18 mouse cellular contexts compared by ENCODE assay signal in the genomic region with DNA sequence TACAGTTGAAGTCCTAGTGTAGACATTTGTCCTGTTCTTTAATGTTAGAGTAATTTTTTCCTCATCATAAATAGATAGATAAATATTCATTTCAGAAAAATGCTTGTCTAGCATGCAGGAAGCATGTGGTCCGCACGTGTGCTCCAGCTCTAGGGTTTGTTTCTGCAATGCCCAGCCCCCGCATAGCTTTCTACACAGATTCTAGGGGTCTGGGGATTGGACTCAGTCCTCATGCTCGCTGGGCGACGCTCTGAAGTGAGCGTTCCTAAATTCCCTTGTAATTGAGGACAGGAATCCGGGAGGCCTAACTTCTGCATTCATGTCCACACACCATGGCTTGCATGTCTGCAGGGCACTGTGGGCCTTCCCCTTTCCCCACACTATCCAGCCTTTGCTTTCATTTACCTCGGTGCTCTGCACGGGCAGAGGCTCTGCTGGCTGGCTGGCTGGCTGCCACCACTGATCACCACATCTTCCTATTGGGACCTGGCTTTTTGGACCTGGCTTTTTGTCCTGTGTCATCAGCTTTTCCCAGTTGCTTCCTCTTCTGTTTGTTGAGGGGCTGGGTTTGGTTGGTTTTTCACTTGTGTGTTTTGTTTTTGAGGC. TPM values are rescaled to one million over a fixed set of nuclear protein-coding genes. Genes with fewer than 3 reads are reported as not detected.
DNase-seq lines count a peak whose midpoint lies in the region; ATAC-seq and TF ChIP-seq lines count a peak whose summit lies in the region.
"Had no signal": no experiment of that assay in that cellular context is flagged by ENCODE, and none has a peak within 500 bp of the region (broad histone marks: within the 10 kb centered on the region; RNA-seq: fewer than 3 reads in every experiment).

No protein-coding gene starts in this region.

- H3K4me2 ChIP-seq in liver, postnatal 0 days (ENCODE audit: low read depth, low read length) = no peak overlapping the region
- H3K4me2 ChIP-seq: hindbrain, embryonic 15.5 days; liver, embryonic 13.5 days; neural tube, embryonic 12.5 days had no signal

- peak; percentile 43; the same call in 1 of the 2 replicates for ATAC-seq in liver, postnatal 0 days
- peak; percentile 78 for ATAC-seq in granulocyte monocyte progenitor cell, adult 5-6 weeks (replicated peaks; ENCODE audit: poor library complexity, severe bottlenecking)
- ATAC-seq: lung, postnatal 0 days had no signal

- no peaks in the 10 kb centered on the region for H3K27me3 ChIP-seq in liver, postnatal 0 days (ENCODE audit: insufficient read depth, low read length)
- H3K27me3 ChIP-seq: hindbrain, embryonic 15.5 days; liver, embryonic 13.5 days; neural tube, embryonic 12.5 days had no signal

- no peak overlapping the region for H3K4me3 ChIP-seq in liver, postnatal 0 days (ENCODE audit: low read depth, low read length)
- H3K4me3 ChIP-seq in bone marrow macrophage, adult 2 months (ENCODE audit: insufficient read depth, low read length) = no peak overlapping the region
- H3K4me3 ChIP-seq: heart, embryonic 10.5 days; hindbrain, embryonic 15.5 days; liver, embryonic 13.5 days; neural tube, embryonic 12.5 days had no signal

- TF ChIP-seq EP300 in liver, postnatal 0 days (IDR thresholded peaks at IDR 0.05; ENCODE audit: low read depth) = no peak

- TF ChIP-seq POLR2A in bone marrow macrophage, adult 2 months (IDR thresholded peaks at IDR 0.05; ENCODE audit: borderline replicate concordance, low read depth, low read length) = no peak

- peaks cover 60% of the 10 kb centered on the region for H3K36me3 ChIP-seq in liver, postnatal 0 days (replicated peaks; ENCODE audit: insufficient read depth, low read length)

- DNase-seq in cerebellum, postnatal 10 days = peak; percentile 64 to 65
- DNase-seq in cerebellum, adult 11-12 months = no peak
- peak; percentile 30 for DNase-seq in liver, postnatal 0 days
- DNase-seq in liver = no peak
- DNase-seq in lung, postnatal 25 days (ENCODE audit: low spot score) = no peak
- DNase-seq in right cerebral cortex, adult 2 months (ENCODE audit: low spot score in 2 of 2) = no peak
- DNase-seq: adrenal gland, postnatal 10 days; gastrocnemius, postnatal 25 days; kidney, adult 11 months; kidney, postnatal 10 days; liver, embryonic 13.5 days; right cerebral cortex, postnatal 25 days had no signal

- H3K4me1 ChIP-seq in liver, postnatal 0 days (ENCODE audit: insufficient read depth) = no peaks in the 10 kb centered on the region
- H3K4me1 ChIP-seq in bone marrow macrophage, adult 2 months (ENCODE audit: control insufficient read depth, insufficient read depth, low read length) = peaks cover 23% of the 10 kb centered on the region
- H3K4me1 ChIP-seq: hindbrain, embryonic 15.5 days; neural tube, embryonic 12.5 days had no signal

- H3K9ac ChIP-seq in liver, postnatal 0 days (replicated peaks) = no peak overlapping the region
- H3K9ac ChIP-seq: hindbrain, embryonic 15.5 days; liver, embryonic 13.5 days; neural tube, embryonic 12.5 days had no signal

- TF ChIP-seq CTCF in liver, postnatal 0 days (IDR thresholded peaks at IDR 0.05; ENCODE audit: low read depth) = no peak
- TF ChIP-seq CTCF in bone marrow macrophage, adult 2 months (IDR thresholded peaks at IDR 0.05; ENCODE audit: low read depth, low read length) = no peak

- H3K27ac ChIP-seq in liver, postnatal 0 days (ENCODE audit: low read depth) = peak overlapping the region; percentile 53
- H3K27ac ChIP-seq in bone marrow macrophage, adult 2 months (ENCODE audit: insufficient read depth, low read depth, low read length) = peak overlapping the region; percentile 89
- H3K27ac ChIP-seq: heart, embryonic 10.5 days; hindbrain, embryonic 15.5 days; liver, embryonic 13.5 days; neural tube, embryonic 12.5 days had no signal

- 70% methylated on average over 10 of the region's 10 CpGs for WGBS in liver, postnatal 0 days (ENCODE audit: insufficient replicate concordance)

- no peaks in the 10 kb centered on the region for H3K9me3 ChIP-seq in liver, postnatal 0 days (ENCODE audit: low read length)
- H3K9me3 ChIP-seq: heart, embryonic 10.5 days; hindbrain, embryonic 15.5 days; liver, embryonic 13.5 days; neural tube, embryonic 12.5 days had no signal

RNA-seq across cellular contexts. Expression of a gene that starts 31.1 kb away (rescaled TPM):
- polyA plus RNA-seq in liver, postnatal 0 days (2015; fragmentation: Nextera tagmentation; extraction: Ambion mirVana) = 19.0 and 23.3 TPM in 2 replicates
- 29.7 and 35.3 TPM in 2 replicates for polyA plus RNA-seq in bone marrow macrophage, adult 2 months (2012; ENCODE audit: insufficient read depth, insufficient read length, missing spikeins)
- total RNA-seq in granulocyte monocyte progenitor cell, adult 5-6 weeks (2014; fragmentation: Nextera tagmentation) = 107 and 128 TPM in 2 replicates
- total RNA-seq in granulocyte monocyte progenitor cell, adult 5-6 weeks (2017) = 156 and 159 TPM in 2 replicates

Comparison
In these comparisons a context has a peak if more than half of its experiments do, and no peak if none do; other contexts are left out.
1. DNase-seq: peak in cerebellum, postnatal 10 days (2 of 2) and liver, postnatal 0 days (single experiment); none in cerebellum, adult 11-12 months (single experiment), liver (single experiment), lung, postnatal 25 days (single experiment) and right cerebral cortex, adult 2 months (0 of 2).